Mouse (Mus musculus) intestine, postnatal 0 days (tissue): ENCODE results near the gene Trafd1. TPM values are rescaled to one million over a fixed set of nuclear protein-coding genes. Genes with fewer than 3 reads are reported as not detected.
A peak's percentile ranks its signal among the peaks of the same experiment; 100 is the strongest.

ENCODE experiments used
- ATAC-seq: fragments of 200-750 bp; cut with Nextera tagmentation; 2 replicates; pipeline ENCODE4 v1.8.0; 2017; ENCODE audit warnings: mild to moderate bottlenecking, moderate TSS enrichment, moderate library complexity
- H3K27ac ChIP-seq: fragments of 300-500 bp; sonication (generic); 2 replicates; pipeline ENCODE4 v1.5.1; 2014; ENCODE audit warnings: mild to moderate bottlenecking, low read depth, low read length, moderate library complexity
- H3K27me3 ChIP-seq: fragments of 300-500 bp; sonication (generic); replicated peaks from 2 replicates; pipeline ENCODE4 v1.6.1; 2014; ENCODE audit warnings: low read length, mixed read lengths; ENCODE audit not compliant: control insufficient read depth, insufficient read depth
- H3K36me3 ChIP-seq: fragments of 300-500 bp; sonication (generic); 2 replicates; pipeline ENCODE4 v1.6.1; 2014; ENCODE audit warnings: mild to moderate bottlenecking, moderate library complexity; ENCODE audit not compliant: control insufficient read depth, insufficient read depth
- H3K4me1 ChIP-seq: fragments of 300-500 bp; sonication (generic); replicated peaks from 2 replicates; pipeline ENCODE4 v1.6.1; 2014; ENCODE audit warnings: antibody characterized with exemption, low read length, mixed read lengths; ENCODE audit not compliant: control insufficient read depth, insufficient read depth
- H3K4me2 ChIP-seq: fragments of 300-500 bp; sonication (generic); replicated peaks from 2 replicates; pipeline ENCODE4 v1.6.1; 2014; ENCODE audit warnings: low read depth, mild to moderate bottlenecking, moderate library complexity
- H3K4me3 ChIP-seq: fragments of 300-500 bp; sonication (generic); 2 replicates; pipeline ENCODE4 v1.5.1; 2014; ENCODE audit warnings: low read depth, low read length
- H3K9ac ChIP-seq: fragments of 300-500 bp; sonication (generic); 2 replicates; pipeline ENCODE4 v1.6.1; 2014; ENCODE audit warnings: mild to moderate bottlenecking, low read depth, low read length
- H3K9me3 ChIP-seq: fragments of 300-500 bp; sonication (generic); 2 replicates; pipeline ENCODE4 v1.6.1; 2016; ENCODE audit warnings: mixed run types; ENCODE audit not compliant: control insufficient read depth
- CTCF ChIP-seq: sonication (generic); IDR thresholded peaks from 2 replicates; pipeline ENCODE4 v1.5.1; 2016; ENCODE audit warnings: low read depth, mild to moderate bottlenecking, control low read depth, antibody characterized with exemption, moderate library complexity
- WGBS: fragments of 180-500 bp; shearing (Covaris S2); extraction: QIAGEN DNeasy Blood & Tissue Kit; methylation state at CpG from one replicate; pipeline ENCODE4 v1.1.7; 2014; 5-methylcytosine and 5-hydroxymethylcytosine counted together
- polyA plus RNA-seq: library from polyadenylated mRNA; unstranded; fragments of >200 nt; fragmentation: Nextera tagmentation; extraction: Ambion mirVana; gene quantifications from 2 replicates; pipeline ENCODE4 v1.2.1, GENCODE M21; 2015

Gene Trafd1
- polyA plus RNA-seq, 1 experiment from 2014 or later = 99.1 TPM

DNA sequence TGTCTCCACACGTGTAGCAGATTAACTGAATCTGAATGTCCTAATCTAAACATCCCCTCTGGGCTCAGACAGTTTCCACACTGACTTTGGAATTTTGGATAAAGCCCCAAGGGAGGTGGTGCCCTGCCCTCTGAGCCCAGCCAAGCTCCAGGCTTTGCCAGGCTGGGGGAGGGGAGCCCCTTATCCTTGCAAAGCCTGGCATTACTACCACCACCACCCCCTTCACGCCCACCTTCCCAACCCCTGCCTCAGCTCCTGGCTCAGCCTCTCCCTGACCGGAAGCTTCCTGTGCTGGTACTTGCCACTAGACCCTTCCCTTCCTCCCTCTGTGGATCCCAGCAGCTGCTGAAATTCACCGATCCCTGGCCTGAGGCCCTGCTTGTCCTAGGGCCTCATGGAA is 1.7 kb upstream of the Trafd1 start:
- Histone ChIP-seq H3K4me2 (no peak overlapping the region; the same call in 1 of the 2 replicates), H3K27ac (0 out of 2 replicates have a peak overlapping the region, but pooled peaks have one; percentile 1)
- 48% methylated on average over 4 of the region's 4 CpGs for WGBS

DNA sequence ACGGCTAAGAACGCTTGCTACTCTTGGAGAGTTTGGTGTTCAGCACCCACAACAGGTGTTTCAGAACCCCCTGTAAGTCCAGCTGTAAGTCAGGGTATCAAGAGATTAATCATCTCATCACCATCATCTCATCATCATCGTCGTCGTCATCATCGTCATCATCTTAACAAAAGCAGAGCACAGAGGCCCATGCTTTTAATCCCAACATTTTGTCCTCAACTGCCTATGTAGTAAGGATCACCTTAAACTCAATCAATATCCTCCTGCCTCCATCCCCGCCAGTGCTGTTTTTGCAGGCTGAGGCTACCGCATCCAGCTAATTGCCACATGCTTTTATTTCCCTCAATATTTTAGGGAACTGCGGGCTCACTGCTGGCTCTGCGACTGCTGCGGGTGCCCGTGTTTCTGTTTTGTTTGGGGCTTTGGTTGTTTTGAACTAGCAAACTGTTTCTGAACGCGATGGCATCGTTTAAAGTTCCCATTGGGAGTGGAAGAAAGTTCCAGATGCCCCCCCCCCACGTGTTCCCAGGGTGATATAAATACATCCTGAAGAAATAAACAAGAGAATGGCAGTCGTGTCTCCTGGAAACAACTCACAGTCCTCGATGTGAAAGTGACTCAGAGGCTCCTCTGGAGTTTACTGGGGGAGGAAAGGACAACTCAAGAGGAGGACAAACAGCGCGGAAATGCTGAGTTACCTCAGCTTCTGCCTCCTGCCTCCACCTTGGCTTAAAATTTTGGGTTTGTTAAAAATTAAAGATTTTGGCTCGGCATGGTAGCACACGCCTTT is 883 bp upstream of the Trafd1 start:
- Histone ChIP-seq H3K4me1 (0 out of 2 replicates have a peak, but pooled peaks cover 3% of the 10 kb centered on the region), H3K27me3 (no peaks in the 10 kb centered on the region), H3K27ac (peak overlapping the region; percentile 98; the same call in 1 of the 2 replicates), H3K9me3 (no peaks in the 10 kb centered on the region), H3K4me2 (peak overlapping the region; percentile 70), H3K4me3 (peak overlapping the region; percentile 78), H3K9ac (no peak overlapping the region), H3K36me3 (peaks cover 10% of the 10 kb centered on the region)
- ATAC-seq = no peak
- no peak for TF ChIP-seq CTCF
- 30% methylated on average over 22 of the region's 22 CpGs for WGBS

More for the DNA sequence above, 1.7 kb upstream of the Trafd1 start:
- H3K4me3 ChIP-seq = no peak overlapping the region
- H3K36me3 ChIP-seq = peaks cover 1% of the 10 kb centered on the region
- no peak for TF ChIP-seq CTCF
- no peak overlapping the region for H3K9ac ChIP-seq
- no peaks in the 10 kb centered on the region for H3K9me3 ChIP-seq
- H3K4me1 ChIP-seq = 0 out of 2 replicates have a peak, but pooled peaks cover 3% of the 10 kb centered on the region
- ATAC-seq = no peak
- no peaks in the 10 kb centered on the region for H3K27me3 ChIP-seq

DNA sequence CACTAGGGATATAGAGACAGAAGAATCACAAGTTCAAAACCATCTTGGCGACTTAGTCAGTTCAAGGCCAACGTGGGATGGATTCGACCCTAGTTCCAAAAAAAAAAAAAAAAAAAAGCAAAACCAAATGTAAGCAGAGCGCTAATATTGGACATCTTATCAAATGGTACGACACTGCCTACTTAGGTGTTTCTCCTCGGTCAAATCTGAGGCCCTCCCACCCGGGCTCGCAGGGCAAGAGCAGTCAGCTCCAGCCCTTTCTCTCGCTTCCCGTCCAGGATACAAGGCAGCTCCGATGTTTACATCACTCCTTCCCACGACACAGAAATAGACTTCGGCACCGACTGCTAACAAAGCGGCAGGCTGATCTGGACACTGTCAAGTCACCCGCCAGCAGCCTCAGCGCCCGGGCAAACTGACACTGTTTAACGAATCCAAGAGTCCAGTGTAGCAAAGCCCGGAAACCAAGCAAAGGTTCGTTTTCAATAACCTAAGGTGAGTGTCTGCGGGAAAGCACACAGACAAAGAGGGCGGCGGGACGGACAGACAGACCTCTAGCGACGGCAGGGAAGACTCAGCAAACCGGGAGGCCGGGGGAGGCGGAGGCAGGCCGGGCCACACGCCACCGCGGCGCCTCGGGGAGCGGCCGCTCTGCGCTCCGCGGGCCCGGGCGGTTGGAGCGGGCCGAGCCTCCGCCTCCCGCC is 523 bp downstream of the Trafd1 start:
- ATAC-seq = peak; percentile 66
- Histone ChIP-seq H3K9ac (peak overlapping the region; percentile 86), H3K27me3 (no peaks in the 10 kb centered on the region), H3K36me3 (peaks cover 22% of the 10 kb centered on the region), H3K27ac (peak overlapping the region; percentile 98), H3K4me3 (peak overlapping the region; percentile 78), H3K4me2 (peak overlapping the region; percentile 70), H3K4me1 (0 out of 2 replicates have a peak, but pooled peaks cover 3% of the 10 kb centered on the region), H3K9me3 (no peaks in the 10 kb centered on the region)
- TF ChIP-seq CTCF = no peak
- WGBS = 2% methylated on average over 37 of the region's 47 CpGs

DNA sequence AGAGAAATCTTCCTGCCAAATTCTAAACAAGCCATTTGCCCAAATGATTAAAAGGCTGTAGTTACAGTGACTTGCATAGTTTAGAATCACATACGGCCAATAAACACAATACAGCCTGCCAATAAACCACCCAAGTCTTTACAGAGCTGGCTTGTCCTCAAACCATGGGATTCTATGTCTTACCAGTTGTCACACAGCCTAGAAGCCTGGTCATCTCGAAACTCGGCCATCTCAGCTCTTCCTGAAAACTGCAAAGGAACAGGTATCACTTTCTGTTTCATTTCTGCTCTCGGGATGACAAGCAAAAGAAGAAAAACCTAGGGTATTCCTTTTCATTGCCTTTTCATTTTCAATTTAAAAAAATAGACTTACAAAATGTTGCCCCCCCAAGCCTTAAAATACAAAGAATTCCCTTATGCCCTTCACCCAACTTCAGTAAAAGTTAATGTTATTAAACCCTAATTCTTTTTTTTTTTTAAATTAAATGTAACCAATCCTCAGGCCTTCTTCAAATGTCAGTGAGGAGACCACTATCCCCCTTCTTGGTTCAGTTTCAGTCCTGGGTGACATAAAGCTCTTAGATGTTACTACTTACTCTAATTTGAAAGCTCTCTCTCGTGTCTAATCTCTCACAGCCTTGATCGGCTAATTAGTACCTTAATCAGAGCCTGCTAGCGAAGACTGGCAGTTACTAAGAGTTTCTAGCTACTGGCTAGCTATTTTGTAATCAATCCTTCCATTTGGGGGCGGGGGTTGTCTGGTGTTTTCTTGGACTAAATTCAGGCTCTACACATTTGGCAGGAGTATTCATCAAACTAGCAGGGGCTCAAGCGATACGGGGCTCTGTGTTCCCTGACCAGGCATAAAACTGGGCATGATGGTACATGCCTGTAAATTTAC is 1.3 kb downstream of the Trafd1 start:
- peak overlapping the region; percentile 78 for H3K4me3 ChIP-seq
- H3K27ac ChIP-seq = peak overlapping the region; percentile 98
- H3K27me3 ChIP-seq = no peaks in the 10 kb centered on the region
- ATAC-seq = no peak
- H3K36me3 ChIP-seq = peaks cover 30% of the 10 kb centered on the region
- H3K9ac ChIP-seq = peak overlapping the region; percentile 86
- 0 out of 2 replicates have a peak, but pooled peaks cover 3% of the 10 kb centered on the region for H3K4me1 ChIP-seq
- H3K9me3 ChIP-seq = no peaks in the 10 kb centered on the region
- WGBS = 35% methylated on average over 10 of the region's 10 CpGs
- TF ChIP-seq CTCF = no peak
- peak overlapping the region; percentile 70 for H3K4me2 ChIP-seq

DNA sequence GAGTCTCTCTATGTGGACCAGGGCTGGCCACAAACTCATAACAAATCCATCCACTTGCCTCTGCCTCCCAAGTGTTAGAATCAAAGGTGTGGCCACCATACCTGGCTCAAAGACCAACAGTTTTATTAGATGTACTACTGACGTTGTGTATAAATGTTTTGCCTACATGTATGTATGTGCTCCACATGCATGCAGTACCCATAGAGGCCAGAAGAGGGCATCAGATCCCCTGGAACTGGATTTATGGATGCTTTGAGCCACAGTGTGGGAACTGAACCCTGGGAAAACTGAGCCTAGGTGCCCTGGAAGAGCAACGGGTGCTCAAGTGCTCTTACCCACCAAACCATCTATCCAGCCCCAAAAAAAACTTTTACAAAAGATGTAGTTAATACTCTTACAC is 4.7 kb downstream of the Trafd1 start:
- Histone ChIP-seq H3K9me3 (no peaks in the 10 kb centered on the region), H3K27me3 (no peaks in the 10 kb centered on the region), H3K36me3 (peaks cover 62% of the 10 kb centered on the region), H3K9ac (no peak overlapping the region), H3K4me2 (no peak overlapping the region), H3K4me1 (0 out of 2 replicates have a peak, but pooled peaks cover 3% of the 10 kb centered on the region), H3K4me3 (no peak overlapping the region), H3K27ac (no peak overlapping the region)
- peak; percentile 70 for TF ChIP-seq CTCF
- no peak for ATAC-seq
- 83% methylated on average over 2 of the region's 2 CpGs for WGBS
